Mouse (Mus musculus): ENCODE results near the gene Vwa7. TPM values are rescaled to one million over a fixed set of nuclear protein-coding genes. Genes with fewer than 3 reads are reported as not detected.
A peak's percentile ranks its signal among the peaks of the same experiment; 100 is the strongest.
"Not testable (repeated sequence)": the region's sequence is repeated elsewhere in the genome, so short reads cannot be mapped to it uniquely, and the experiment has no call there.

Gene Vwa7
- polyA plus RNA-seq, 1 experiment, result 0.07 TPM

DNA sequence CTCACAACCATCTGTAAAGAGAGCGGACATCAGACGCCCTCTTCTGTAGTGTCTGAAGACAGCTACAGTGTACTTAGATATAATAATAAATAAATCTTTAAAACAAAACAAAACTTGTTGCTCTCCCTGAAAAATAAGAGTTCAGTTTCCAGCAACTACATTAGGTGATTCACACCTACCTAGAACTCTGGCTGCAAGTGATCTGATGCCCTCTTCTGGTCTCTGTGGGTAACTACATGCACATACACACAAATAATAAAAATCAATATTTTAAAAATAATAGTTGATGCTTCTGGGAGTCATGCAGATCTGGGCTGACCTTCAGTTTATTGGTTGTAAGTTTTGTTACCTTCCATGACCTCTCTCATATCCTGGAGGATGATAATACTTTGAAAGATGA is 32.2 kb upstream of the Vwa7 start:
- peaks cover 43% of the 10 kb centered on the region for H3K79me3 ChIP-seq (ENCODE audit: low read depth)
- no peak for TF ChIP-seq MYOD1 (IDR thresholded peaks at IDR 0.05; ENCODE audit: control insufficient read depth, insufficient read length, low read depth)
- peak; percentile 8 for TF ChIP-seq CTCF (IDR thresholded peaks at IDR 0.05; ENCODE audit: control insufficient read depth, insufficient read depth, insufficient read length)
- no peaks in the 10 kb centered on the region for H3K27me3 ChIP-seq (ENCODE audit: control insufficient read depth, insufficient read depth, insufficient read length)
- H3K79me2 ChIP-seq (ENCODE audit: control insufficient read depth, insufficient read depth), result peaks cover 62% of the 10 kb centered on the region
- H3K4me3 ChIP-seq (ENCODE audit: insufficient read depth, poor library complexity, severe bottlenecking), result no peak overlapping the region
- H3K36me3 ChIP-seq (ENCODE audit: control insufficient read depth, insufficient read depth), result peaks cover 45% of the 10 kb centered on the region
- H3ac ChIP-seq (ENCODE audit: control insufficient read depth, insufficient read length, low read depth), result no peak overlapping the region

DNA sequence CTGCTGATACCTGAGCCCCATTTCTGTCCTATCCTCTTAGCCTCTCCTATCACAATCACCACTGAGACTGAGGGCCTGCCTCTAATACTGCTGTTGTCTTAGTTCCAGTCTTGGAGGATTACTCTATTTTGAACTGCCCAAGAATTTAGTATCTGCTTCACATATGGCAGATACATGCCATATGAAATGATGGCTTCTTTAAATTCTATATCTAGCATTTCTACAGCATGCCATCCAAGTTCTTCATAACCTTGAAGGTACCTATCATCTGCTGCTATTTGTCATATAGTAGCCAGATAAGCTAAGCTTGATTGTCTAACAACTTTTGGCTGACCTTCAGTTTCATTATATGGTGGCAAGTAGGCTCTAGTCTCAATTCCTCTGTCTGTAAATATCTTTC is 21.6 kb upstream of the Vwa7 start:
- H3K27me3 ChIP-seq (ENCODE audit: control insufficient read depth, insufficient read depth, insufficient read length), result no peaks in the 10 kb centered on the region
- H3K4me3 ChIP-seq (ENCODE audit: insufficient read depth, poor library complexity, severe bottlenecking), result no peak overlapping the region
- H3K36me3 ChIP-seq (ENCODE audit: control insufficient read depth, insufficient read depth), result peaks cover 40% of the 10 kb centered on the region
- TF ChIP-seq MYOD1 (IDR thresholded peaks at IDR 0.05; ENCODE audit: control insufficient read depth, insufficient read length, low read depth) (no peak), FOSL1 (IDR thresholded peaks at IDR 0.05; ENCODE audit: insufficient read depth, low read length, poor library complexity, severe bottlenecking) (no peak), CTCF (IDR thresholded peaks at IDR 0.05; ENCODE audit: control insufficient read depth, insufficient read depth, insufficient read length) (no peak), CEBPB (IDR thresholded peaks at IDR 0.05; ENCODE audit: low read depth) (no peak), MYOG (IDR thresholded peaks at IDR 0.05; ENCODE audit: control insufficient read depth, extremely low read depth, insufficient read length) (no peak), MAX (IDR thresholded peaks at IDR 0.05) (no peak), USF1 (IDR thresholded peaks at IDR 0.05; ENCODE audit: low read depth) (no peak)
- H3K79me3 ChIP-seq (ENCODE audit: low read depth), result peaks cover 22% of the 10 kb centered on the region
- peak overlapping the region; percentile 12 for H3ac ChIP-seq (ENCODE audit: control insufficient read depth, insufficient read length, low read depth)
- peaks cover 34% of the 10 kb centered on the region for H3K79me2 ChIP-seq (ENCODE audit: control insufficient read depth, insufficient read depth)

- Histone ChIP-seq H3K79me2 (ENCODE audit: control insufficient read depth, insufficient read depth) (peaks cover 37% of the 10 kb centered on the region), H3K79me3 (ENCODE audit: low read depth) (peaks cover 25% of the 10 kb centered on the region), H3K36me3 (ENCODE audit: control insufficient read depth, insufficient read depth) (peaks cover 40% of the 10 kb centered on the region)
- H3K27me3 ChIP-seq (ENCODE audit: control insufficient read depth, insufficient read depth, insufficient read length); H3ac ChIP-seq (ENCODE audit: control insufficient read depth, insufficient read length, low read depth); H3K4me3 ChIP-seq (ENCODE audit: insufficient read depth, poor library complexity, severe bottlenecking): not testable (repeated sequence)
Observed at GRCm38 (mm10) chr17:34995192-34995591, 21.2 kb upstream of the Vwa7 start.

DNA sequence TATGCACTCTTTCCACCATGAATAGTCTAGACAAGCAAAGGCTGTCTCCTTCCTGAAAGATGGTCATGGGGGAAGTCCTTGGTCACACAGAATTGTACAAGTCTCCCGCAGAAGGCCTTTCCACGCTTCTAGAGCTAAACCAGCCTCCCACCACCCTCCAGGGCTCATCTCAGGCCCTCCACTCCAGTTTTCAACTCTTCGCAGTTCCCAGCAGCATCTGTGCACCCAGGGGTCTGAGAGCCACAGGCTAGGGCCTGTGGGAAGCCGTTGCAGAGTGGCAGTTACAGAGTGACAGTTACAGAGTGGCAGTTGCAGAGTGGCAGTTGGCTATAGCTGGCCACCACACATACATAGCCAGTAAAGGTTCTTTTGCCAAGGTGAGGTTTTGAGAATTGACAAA is 20.5 kb upstream of the Vwa7 start:
- Histone ChIP-seq H3K79me2 (ENCODE audit: control insufficient read depth, insufficient read depth) (peaks cover 37% of the 10 kb centered on the region), H3K36me3 (ENCODE audit: control insufficient read depth, insufficient read depth) (peaks cover 38% of the 10 kb centered on the region), H3K79me3 (ENCODE audit: low read depth) (peaks cover 25% of the 10 kb centered on the region)
- not testable (repeated sequence) for H3K4me3 ChIP-seq (ENCODE audit: insufficient read depth, poor library complexity, severe bottlenecking); H3K27me3 ChIP-seq (ENCODE audit: control insufficient read depth, insufficient read depth, insufficient read length); H3ac ChIP-seq (ENCODE audit: control insufficient read depth, insufficient read length, low read depth)

DNA sequence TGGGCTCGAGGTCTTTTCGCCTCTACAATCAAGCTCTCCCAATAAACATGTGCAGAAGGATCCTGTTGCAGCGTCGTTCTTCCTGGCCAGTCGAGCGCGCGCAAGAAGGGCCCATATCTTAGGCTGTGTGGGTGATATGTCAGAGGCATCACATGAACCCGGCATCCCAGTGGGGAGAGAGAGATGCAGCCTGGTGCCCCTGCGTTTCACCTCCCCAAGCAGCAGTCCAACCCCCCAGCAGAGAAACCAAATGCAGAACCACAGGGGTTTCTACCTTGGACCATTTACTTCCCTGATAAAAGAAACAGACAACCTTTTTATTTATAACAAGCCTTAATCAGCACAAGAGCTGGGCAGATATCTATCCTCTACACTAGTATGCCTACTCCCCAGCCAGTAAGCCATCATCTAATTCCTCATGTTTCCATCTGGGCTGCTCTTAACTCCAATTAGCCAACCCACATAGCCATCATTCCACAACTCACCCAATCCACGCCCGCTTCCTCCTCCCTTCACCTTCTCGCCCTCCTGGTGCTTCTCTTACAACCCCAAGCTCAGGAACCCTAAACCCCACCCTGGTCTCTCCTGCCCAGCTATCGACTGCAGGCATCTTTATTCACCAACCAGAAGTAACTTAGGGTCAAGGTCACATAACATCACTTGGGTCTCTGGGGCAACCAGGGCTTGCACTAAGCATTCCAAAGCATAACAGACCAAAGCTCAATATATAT is 19.8 kb upstream of the Vwa7 start:
- Histone ChIP-seq H3K4me3 (ENCODE audit: insufficient read depth, poor library complexity, severe bottlenecking) (no peak overlapping the region), H3K27me3 (ENCODE audit: control insufficient read depth, insufficient read depth, insufficient read length) (no peaks in the 10 kb centered on the region), H3K79me3 (ENCODE audit: low read depth) (peaks cover 27% of the 10 kb centered on the region), H3K36me3 (ENCODE audit: control insufficient read depth, insufficient read depth) (peaks cover 31% of the 10 kb centered on the region), H3K79me2 (ENCODE audit: control insufficient read depth, insufficient read depth) (peaks cover 43% of the 10 kb centered on the region), H3ac (ENCODE audit: control insufficient read depth, insufficient read length, low read depth) (no peak overlapping the region)
- no peak for TF ChIP-seq FOSL1 (IDR thresholded peaks at IDR 0.05; ENCODE audit: insufficient read depth, low read length, poor library complexity, severe bottlenecking)
- TF ChIP-seq USF1 (IDR thresholded peaks at IDR 0.05; ENCODE audit: low read depth), result no peak
- no peak for TF ChIP-seq CTCF (IDR thresholded peaks at IDR 0.05; ENCODE audit: control insufficient read depth, insufficient read depth, insufficient read length)
- TF ChIP-seq MYOG (IDR thresholded peaks at IDR 0.05; ENCODE audit: control insufficient read depth, extremely low read depth, insufficient read length), result no peak
- TF ChIP-seq MAX (IDR thresholded peaks at IDR 0.05), result no peak
- TF ChIP-seq CEBPB (IDR thresholded peaks at IDR 0.05; ENCODE audit: low read depth), result no peak
- TF ChIP-seq MYOD1 (IDR thresholded peaks at IDR 0.05; ENCODE audit: control insufficient read depth, insufficient read length, low read depth), result no peak

GRCm38 (mm10) chr17:34997142-34997483 is 19.3 kb upstream of the Vwa7 start:
- Histone ChIP-seq H3ac (ENCODE audit: control insufficient read depth, insufficient read length, low read depth) (no peak overlapping the region), H3K36me3 (ENCODE audit: control insufficient read depth, insufficient read depth) (peaks cover 27% of the 10 kb centered on the region), H3K79me3 (ENCODE audit: low read depth) (peaks cover 33% of the 10 kb centered on the region), H3K79me2 (ENCODE audit: control insufficient read depth, insufficient read depth) (peaks cover 48% of the 10 kb centered on the region), H3K4me3 (ENCODE audit: insufficient read depth, poor library complexity, severe bottlenecking) (no peak overlapping the region), H3K27me3 (ENCODE audit: control insufficient read depth, insufficient read depth, insufficient read length) (no peaks in the 10 kb centered on the region)
- TF ChIP-seq CTCF (IDR thresholded peaks at IDR 0.05; ENCODE audit: control insufficient read depth, insufficient read depth, insufficient read length) (no peak), MYOD1 (IDR thresholded peaks at IDR 0.05; ENCODE audit: control insufficient read depth, insufficient read length, low read depth) (no peak), MAX (IDR thresholded peaks at IDR 0.05) (no peak), CEBPB (IDR thresholded peaks at IDR 0.05; ENCODE audit: low read depth) (no peak), USF1 (IDR thresholded peaks at IDR 0.05; ENCODE audit: low read depth) (no peak), MYOG (IDR thresholded peaks at IDR 0.05; ENCODE audit: control insufficient read depth, extremely low read depth, insufficient read length) (no peak), FOSL1 (IDR thresholded peaks at IDR 0.05; ENCODE audit: insufficient read depth, low read length, poor library complexity, severe bottlenecking) (no peak)

Measured in C2C12 (cell line).